Mouse (Mus musculus): ENCODE data around the gene Prkag1. TPM values are rescaled to one million over a fixed set of nuclear protein-coding genes. Genes with fewer than 3 reads are reported as not detected.

Prkag1 gene
- polyA plus RNA-seq (2014; fragmentation: Nextera tagmentation; extraction: Ambion mirVana) = 89.4 and 92.5 TPM in 2 replicates

GRCm38 (mm10) chr15:98830736-98831683 lies at the start of gene Prkag1:
Gene Prkag1, minus strand, starts transcription at chr15:98831521.
- Histone ChIP-seq H3K4me2 (ENCODE audit: low read depth, low read length, severe bottlenecking) (peak within 1 kb of the TSS; percentile 50), H3K27ac (ENCODE audit: low read depth, low read length) (peak within 1 kb of the TSS; percentile 43), H3K27me3 (ENCODE audit: control insufficient read depth, insufficient read depth, low read length) (no peaks in the 10 kb centered on the region), H3K36me3 (ENCODE audit: control insufficient read depth, insufficient read depth, low read length) (peaks cover 15% of the 10 kb centered on the region), H3K4me3 (ENCODE audit: low read depth, low read length) (peak within 1 kb of the TSS; percentile 72), H3K4me1 (replicated peaks; ENCODE audit: control insufficient read depth, insufficient read depth, low read length) (peaks cover 1% of the 10 kb centered on the region; the same call in 1 of the 2 replicates), H3K9ac (ENCODE audit: low read length) (peak within 1 kb of the TSS; percentile 70), H3K9me3 (ENCODE audit: control insufficient read depth, low read length) (no peaks in the 10 kb centered on the region)
- ATAC-seq (replicated peaks; ENCODE audit: low FRiP score) (peak; percentile 98), DNase-seq (ENCODE audit: low spot score) (peak; percentile 98)
- WGBS = under 1% methylated on average over 62 of the region's 66 CpGs

GRCm38 (mm10) chr15:98877331-98877730 lies 46.0 kb upstream of the Prkag1 start:
- Histone ChIP-seq H3K4me1 (replicated peaks; ENCODE audit: control insufficient read depth, insufficient read depth, low read length) (peaks cover 2% of the 10 kb centered on the region; the same call in 1 of the 2 replicates), H3K9ac (ENCODE audit: low read length) (no peak overlapping the region), H3K4me2 (ENCODE audit: low read depth, low read length, severe bottlenecking) (no peak overlapping the region), H3K27me3 (ENCODE audit: control insufficient read depth, insufficient read depth, low read length) (no peaks in the 10 kb centered on the region), H3K4me3 (ENCODE audit: low read depth, low read length) (no peak overlapping the region), H3K36me3 (ENCODE audit: control insufficient read depth, insufficient read depth, low read length) (no peaks in the 10 kb centered on the region), H3K9me3 (ENCODE audit: control insufficient read depth, low read length) (no peaks in the 10 kb centered on the region), H3K27ac (ENCODE audit: low read depth, low read length) (no peak overlapping the region)
- DNase-seq (ENCODE audit: low spot score) = peak; percentile 73
- 17% methylated on average over 3 of the region's 3 CpGs for WGBS
- no peak for ATAC-seq (replicated peaks; ENCODE audit: low FRiP score)

DNA sequence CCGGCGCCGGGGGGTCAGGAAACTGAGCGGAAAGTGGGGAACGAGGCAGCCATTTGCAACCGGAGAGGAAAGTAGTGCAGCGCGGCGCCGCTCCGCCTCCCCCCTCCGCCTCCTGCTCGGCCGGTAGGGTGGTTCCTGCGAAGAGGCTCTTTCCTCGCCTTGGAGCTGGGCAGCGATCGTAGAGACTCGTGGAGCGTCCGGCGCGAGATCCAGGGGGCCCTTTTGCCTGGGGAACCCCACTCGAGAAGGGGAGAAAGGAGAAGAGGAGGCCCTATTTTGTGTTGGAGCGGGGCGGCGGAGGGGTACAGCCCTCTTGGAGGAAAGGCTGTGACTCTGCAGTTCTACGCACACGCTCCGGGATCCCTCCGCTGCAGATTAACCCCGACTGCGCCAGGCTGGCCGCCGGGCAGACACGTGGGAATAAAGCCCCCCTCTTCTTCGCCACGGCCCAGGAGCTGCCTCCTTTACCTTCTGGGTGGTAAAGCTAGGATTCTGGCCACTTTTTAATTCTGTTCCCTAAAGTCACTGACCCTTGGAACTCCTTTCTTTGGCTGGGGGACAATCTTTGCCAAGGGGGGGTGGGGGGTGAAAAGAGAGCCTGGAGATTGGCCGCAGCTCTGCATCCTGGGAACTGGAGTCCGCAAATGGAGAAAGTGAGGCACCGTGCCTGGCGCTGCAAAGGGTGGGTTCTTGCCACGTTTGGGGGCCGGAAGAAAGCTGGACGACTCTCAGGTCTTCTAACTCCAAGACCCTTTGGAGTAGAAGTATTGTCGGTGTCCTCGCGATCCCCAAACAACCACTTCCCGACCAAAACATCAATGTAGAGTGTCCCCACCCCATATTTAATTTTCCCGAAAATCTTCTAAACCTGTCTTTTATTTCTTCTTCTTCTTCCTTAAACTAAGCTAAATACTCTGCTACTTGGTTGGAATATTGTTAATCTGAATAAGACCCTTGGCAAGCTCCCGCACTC lies 40.9 kb upstream of the Prkag1 start:
- Histone ChIP-seq H3K4me3 (ENCODE audit: low read depth, low read length) (peak overlapping the region; percentile 99), H3K4me1 (replicated peaks; ENCODE audit: control insufficient read depth, insufficient read depth, low read length) (peaks cover 24% of the 10 kb centered on the region), H3K27ac (ENCODE audit: low read depth, low read length) (peak overlapping the region; percentile 95), H3K4me2 (ENCODE audit: low read depth, low read length, severe bottlenecking) (peak overlapping the region; percentile 98), H3K9me3 (ENCODE audit: control insufficient read depth, low read length) (no peaks in the 10 kb centered on the region), H3K36me3 (ENCODE audit: control insufficient read depth, insufficient read depth, low read length) (no peaks in the 10 kb centered on the region), H3K9ac (ENCODE audit: low read length) (peak overlapping the region; percentile 99), H3K27me3 (ENCODE audit: control insufficient read depth, insufficient read depth, low read length) (no peaks in the 10 kb centered on the region)
- ATAC-seq (replicated peaks; ENCODE audit: low FRiP score) (peak; percentile 81), DNase-seq (ENCODE audit: low spot score) (peak; percentile 97)
- WGBS = 2% methylated on average over 51 of the region's 51 CpGs

DNA sequence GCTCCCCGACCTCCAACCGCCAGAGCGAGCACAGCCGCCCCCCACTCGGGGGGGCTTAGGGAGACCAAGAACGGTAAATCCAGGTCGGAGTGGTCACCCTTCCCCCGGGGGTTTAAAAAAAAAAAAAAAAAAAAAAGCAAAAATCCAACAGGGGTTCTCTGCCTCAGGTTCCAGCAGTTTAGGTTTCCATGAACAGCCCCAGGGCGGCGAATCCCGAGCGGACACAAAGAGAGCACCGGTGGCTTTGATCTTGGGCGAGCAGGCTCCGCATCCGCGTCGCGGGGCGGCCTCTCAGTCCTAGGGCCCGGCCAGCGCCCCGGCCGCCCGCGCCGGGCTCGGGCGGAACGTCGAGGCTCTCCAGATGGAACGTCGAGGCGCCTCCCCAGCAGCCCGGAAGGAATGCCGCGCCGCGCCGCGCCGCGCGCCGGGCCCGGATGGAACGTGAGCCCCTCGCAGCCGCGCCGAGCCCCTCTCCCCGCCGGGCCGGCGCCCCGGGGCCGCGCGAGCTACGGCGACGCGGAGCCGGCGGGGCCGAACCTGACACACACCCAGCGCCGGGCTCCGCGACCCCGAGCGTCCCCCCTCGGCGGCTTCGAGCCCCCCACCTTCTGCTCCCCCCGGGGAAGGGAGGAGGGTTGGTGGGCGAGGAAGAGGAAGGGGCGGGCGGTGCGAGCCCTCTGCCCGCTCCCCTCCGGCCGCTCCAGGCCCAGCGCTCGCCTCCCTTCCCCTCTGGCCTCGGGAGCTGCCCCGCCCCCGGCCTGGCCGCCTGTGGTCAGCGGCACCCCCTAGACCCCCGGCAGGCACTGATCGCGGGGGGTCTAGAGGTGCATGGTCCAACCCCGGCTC lies 40.0 kb upstream of the Prkag1 start, which contains the start of gene Kmt2d:
Gene Kmt2d, minus strand, starts transcription at position 135 of the 846 bp plus-strand sequence.
- WGBS = under 1% methylated on average over 45 of the region's 94 CpGs
- no peak for DNase-seq (ENCODE audit: low spot score)
- Histone ChIP-seq H3K9me3 (ENCODE audit: control insufficient read depth, low read length) (no peaks in the 10 kb centered on the region), H3K27ac (ENCODE audit: low read depth, low read length) (peak within 1 kb of the TSS; percentile 95), H3K4me3 (ENCODE audit: low read depth, low read length) (peak within 1 kb of the TSS; percentile 99), H3K27me3 (ENCODE audit: control insufficient read depth, insufficient read depth, low read length) (no peaks in the 10 kb centered on the region), H3K9ac (ENCODE audit: low read length) (peak within 1 kb of the TSS; percentile 99), H3K4me1 (replicated peaks; ENCODE audit: control insufficient read depth, insufficient read depth, low read length) (peaks cover 24% of the 10 kb centered on the region), H3K36me3 (ENCODE audit: control insufficient read depth, insufficient read depth, low read length) (no peaks in the 10 kb centered on the region), H3K4me2 (ENCODE audit: low read depth, low read length, severe bottlenecking) (peak within 1 kb of the TSS; percentile 98)
- ATAC-seq (replicated peaks; ENCODE audit: low FRiP score) = peak; percentile 68

- peaks cover 24% of the 10 kb centered on the region for H3K4me1 ChIP-seq (replicated peaks; ENCODE audit: control insufficient read depth, insufficient read depth, low read length)
- peak overlapping the region; percentile 99 for H3K4me3 ChIP-seq (ENCODE audit: low read depth, low read length)
- peak overlapping the region; percentile 98 for H3K4me2 ChIP-seq (ENCODE audit: low read depth, low read length, severe bottlenecking)
- H3K27me3 ChIP-seq (ENCODE audit: control insufficient read depth, insufficient read depth, low read length) = no peaks in the 10 kb centered on the region
- H3K9me3 ChIP-seq (ENCODE audit: control insufficient read depth, low read length) = no peaks in the 10 kb centered on the region
- DNase-seq (ENCODE audit: low spot score) = peak; percentile 60
- WGBS = under 1% methylated on average over 15 of the region's 16 CpGs
- H3K36me3 ChIP-seq (ENCODE audit: control insufficient read depth, insufficient read depth, low read length) = peaks cover 5% of the 10 kb centered on the region
- ATAC-seq (replicated peaks; ENCODE audit: low FRiP score) = no peak
- peak overlapping the region; percentile 95 for H3K27ac ChIP-seq (ENCODE audit: low read depth, low read length)
- H3K9ac ChIP-seq (ENCODE audit: low read length) = peak overlapping the region; percentile 99
These were observed 39.1 kb upstream of the Prkag1 start for GRCm38 (mm10) chr15:98870179-98871069.

DNA sequence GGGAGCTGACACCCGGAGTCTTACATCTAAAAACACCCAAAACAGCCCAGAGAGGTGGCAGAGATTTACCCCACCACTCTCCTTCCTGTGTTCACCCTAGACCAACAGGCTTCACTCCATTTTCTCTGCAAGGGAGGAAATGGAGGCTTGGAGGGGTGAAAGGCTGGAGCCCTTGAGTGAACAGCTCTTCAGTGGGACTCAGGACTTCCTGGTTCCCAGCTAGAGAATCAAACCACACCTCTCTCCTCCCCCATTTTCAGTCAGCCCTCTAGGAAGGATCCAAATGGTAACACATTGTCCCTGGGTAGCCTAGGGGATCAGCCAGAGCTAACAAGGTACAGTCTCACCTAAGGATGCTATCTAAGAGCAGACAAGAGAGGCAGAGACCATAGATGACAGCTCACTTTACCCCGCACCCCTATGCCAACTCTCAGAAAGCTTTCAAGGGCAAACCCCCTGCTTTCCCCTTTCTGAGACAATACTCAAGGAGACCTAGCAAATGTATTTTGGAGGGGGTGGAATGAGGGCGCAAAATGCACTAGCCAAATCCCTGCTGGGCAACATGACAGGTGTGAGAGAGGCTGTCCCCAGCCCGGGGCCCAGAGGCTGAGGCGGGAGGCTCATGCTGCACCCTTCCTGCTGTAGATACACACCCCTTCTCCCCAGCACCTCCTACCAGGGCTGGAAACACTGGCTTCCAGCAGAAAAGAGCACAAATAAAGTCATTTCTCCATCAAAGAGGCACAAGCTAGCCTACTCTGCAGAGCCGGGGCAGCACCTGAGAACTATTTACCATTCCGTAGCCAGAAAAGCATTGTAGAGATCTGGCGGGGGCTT lies 38.2 kb upstream of the Prkag1 start:
- DNase-seq (ENCODE audit: low spot score) (peak; percentile 53), ATAC-seq (replicated peaks; ENCODE audit: low FRiP score) (no peak)
- H3K27ac ChIP-seq (ENCODE audit: low read depth, low read length) = 0 out of 2 replicates have a peak overlapping the region, but pooled peaks have one; percentile 37
- H3K36me3 ChIP-seq (ENCODE audit: control insufficient read depth, insufficient read depth, low read length) = peaks cover 13% of the 10 kb centered on the region
- peak overlapping the region; percentile 99 for H3K9ac ChIP-seq (ENCODE audit: low read length)
- H3K4me3 ChIP-seq (ENCODE audit: low read depth, low read length) = peak overlapping the region; percentile 99
- no peaks in the 10 kb centered on the region for H3K9me3 ChIP-seq (ENCODE audit: control insufficient read depth, low read length)
- H3K4me1 ChIP-seq (replicated peaks; ENCODE audit: control insufficient read depth, insufficient read depth, low read length) = peaks cover 24% of the 10 kb centered on the region
- peak overlapping the region; percentile 98 for H3K4me2 ChIP-seq (ENCODE audit: low read depth, low read length, severe bottlenecking)
- no peaks in the 10 kb centered on the region for H3K27me3 ChIP-seq (ENCODE audit: control insufficient read depth, insufficient read depth, low read length)
- WGBS = 21% methylated on average over 8 of the region's 8 CpGs
